Mouse (Mus musculus) erythroblast, embryonic 14.5 days (primary cell): ENCODE measurements around the gene Cadps. TPM values are rescaled to one million over a fixed set of nuclear protein-coding genes. Genes with fewer than 3 reads are reported as not detected.

Experiments
- H3K27me3 ChIP-seq: 2 replicates; pipeline ENCODE4 v1.6.1; 2012; ENCODE audit warnings: inconsistent platforms; ENCODE audit not compliant: control insufficient read depth
- H3K36me3 ChIP-seq: 2 replicates; pipeline ENCODE4 v1.6.1; 2012; ENCODE audit warnings: mild to moderate bottlenecking, inconsistent platforms; ENCODE audit not compliant: control insufficient read depth
- H3K4me1 ChIP-seq: 2 replicates; pipeline ENCODE4 v1.6.1; 2012; ENCODE audit warnings: inconsistent platforms; ENCODE audit not compliant: control insufficient read depth
- H3K4me3 ChIP-seq: replicated peaks from 2 replicates; pipeline ENCODE3; 2012; ENCODE audit warnings: moderate library complexity, mild to moderate bottlenecking, inconsistent platforms
- H3K9me3 ChIP-seq: 2 replicates; pipeline ENCODE4 v1.6.1; 2012; ENCODE audit warnings: low read length, inconsistent platforms, mixed read lengths; ENCODE audit not compliant: control insufficient read depth
- GATA1 ChIP-seq: IDR thresholded peaks from 2 replicates; pipeline ENCODE4 v1.6.1; 2012; ENCODE audit warnings: low read length, inconsistent platforms, mixed read lengths
- TAL1 ChIP-seq: IDR thresholded peaks from 3 replicates; pipeline ENCODE4 v1.6.1; 2012; ENCODE audit warnings: low read length, inconsistent platforms, mixed read lengths
- polyA plus RNA-seq: library from polyadenylated mRNA; stranded (reverse); fragments of >175 nt; gene quantifications from 2 replicates; pipeline ENCODE4 v1.2.3, GENCODE M21; 2012

The Cadps gene
- polyA plus RNA-seq, 1 experiment = not detected

DNA sequence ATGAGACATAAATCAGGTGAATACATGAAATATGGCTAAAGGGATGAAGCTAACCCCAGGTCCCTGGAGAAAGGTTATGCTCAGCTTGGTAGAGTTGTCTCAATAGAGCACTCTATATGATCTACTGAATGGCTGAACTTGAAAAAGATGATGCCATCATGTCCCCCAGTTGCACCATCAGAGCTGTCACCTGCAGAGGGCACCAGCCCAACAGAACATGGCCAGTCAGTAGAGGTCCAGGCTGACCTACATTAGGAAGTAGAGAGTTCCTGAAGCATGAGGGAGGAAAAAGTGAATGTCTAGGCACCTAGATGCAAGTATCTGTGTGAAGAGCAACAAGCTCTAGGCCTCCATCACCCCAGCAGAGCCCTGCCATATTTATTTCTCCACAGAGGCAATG lies 273.6 kb downstream of the Cadps start:
- no peaks in the 10 kb centered on the region for H3K36me3 ChIP-seq
- H3K27me3 ChIP-seq = no peaks in the 10 kb centered on the region
- TF ChIP-seq TAL1 (no peak), GATA1 (no peak)
- no peaks in the 10 kb centered on the region for H3K9me3 ChIP-seq
- H3K4me3 ChIP-seq = no peak overlapping the region
- H3K4me1 ChIP-seq = no peaks in the 10 kb centered on the region

DNA sequence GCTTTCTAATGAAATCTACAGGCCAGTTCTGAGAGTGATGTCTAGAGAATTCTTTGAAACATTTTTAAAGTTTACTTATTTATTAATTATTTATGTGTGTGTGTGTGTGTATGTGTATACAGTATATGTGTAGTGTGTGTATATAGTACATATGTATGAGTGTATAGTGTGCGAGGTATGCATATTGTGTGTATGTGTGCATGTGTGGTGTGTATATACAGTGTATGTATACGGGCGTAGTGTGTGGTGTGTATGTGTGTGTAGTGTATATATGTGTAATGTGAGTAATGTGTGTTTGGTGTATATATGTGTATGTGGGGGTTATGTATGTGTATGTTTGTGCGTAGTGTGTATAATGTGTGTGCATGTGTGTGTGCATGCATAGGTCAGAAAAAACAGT lies 275.4 kb downstream of the Cadps start:
- H3K4me1 ChIP-seq = no peaks in the 10 kb centered on the region
- no peaks in the 10 kb centered on the region for H3K27me3 ChIP-seq
- H3K4me3 ChIP-seq = no peak overlapping the region
- no peaks in the 10 kb centered on the region for H3K9me3 ChIP-seq
- H3K36me3 ChIP-seq = no peaks in the 10 kb centered on the region
- TF ChIP-seq GATA1 (no peak), TAL1 (no peak)

DNA sequence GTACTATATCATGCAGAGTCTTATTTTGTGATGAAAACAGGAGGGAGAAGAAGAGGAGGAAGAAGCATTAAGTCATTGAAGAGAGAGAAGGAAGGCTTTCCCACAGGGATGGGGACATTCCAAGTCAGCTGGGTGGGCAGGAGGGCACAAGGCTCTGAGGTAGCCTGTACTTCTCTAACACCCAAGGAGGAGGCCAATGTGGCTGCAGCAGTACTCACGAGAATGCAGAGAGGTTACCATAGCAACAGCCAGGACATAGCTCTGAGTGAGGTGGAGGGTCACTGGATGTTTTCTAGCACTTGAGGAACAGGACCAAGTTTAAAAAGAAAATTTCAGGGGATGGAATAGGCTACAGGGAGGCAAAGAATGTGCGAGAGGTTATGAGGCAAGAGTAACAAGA lies 281.1 kb downstream of the Cadps start:
- H3K36me3 ChIP-seq = no peaks in the 10 kb centered on the region
- no peak overlapping the region for H3K4me3 ChIP-seq
- TF ChIP-seq GATA1 = no peak
- H3K9me3 ChIP-seq = no peaks in the 10 kb centered on the region
- no peaks in the 10 kb centered on the region for H3K27me3 ChIP-seq
- H3K4me1 ChIP-seq = no peaks in the 10 kb centered on the region

DNA sequence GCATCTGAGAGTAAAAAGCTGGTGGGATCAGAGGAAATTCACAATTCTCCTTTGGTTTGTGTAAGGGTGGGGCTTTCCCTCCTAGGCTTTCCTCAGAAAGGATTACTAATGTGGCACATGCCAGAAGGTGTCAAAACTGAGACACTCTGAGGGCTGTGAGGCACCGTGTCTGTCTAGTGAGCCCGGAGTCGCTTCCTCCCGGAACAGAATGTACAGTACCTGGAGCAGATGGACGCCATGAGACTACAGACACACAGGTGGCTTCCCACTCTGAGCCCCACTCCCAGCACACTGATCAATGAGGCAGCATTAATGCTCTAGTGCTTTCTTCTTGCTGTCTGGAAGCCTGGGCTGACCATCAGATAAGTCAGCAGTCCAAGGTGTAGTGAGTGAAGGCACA lies 283.8 kb downstream of the Cadps start:
- no peaks in the 10 kb centered on the region for H3K4me1 ChIP-seq
- TF ChIP-seq GATA1 = no peak
- TF ChIP-seq TAL1 = no peak

DNA sequence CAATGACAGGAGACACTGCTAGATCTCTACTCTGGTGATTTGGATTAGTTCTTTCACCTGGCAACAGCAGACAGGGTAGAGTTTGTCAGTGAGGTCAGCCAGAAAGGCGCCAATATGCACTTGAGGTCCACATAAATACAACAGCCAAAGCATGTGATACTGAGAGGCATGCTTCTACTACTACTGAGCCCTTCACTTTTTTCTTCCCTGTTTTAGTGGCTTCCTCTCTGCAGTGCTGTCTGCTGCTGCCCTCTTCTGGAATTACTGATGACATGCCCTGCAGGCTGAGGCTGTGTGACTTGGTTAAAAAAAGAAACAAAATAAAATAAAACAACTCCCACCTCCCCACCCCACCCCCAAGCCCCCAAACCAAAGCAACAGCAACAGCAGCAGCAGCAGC lies 291.8 kb downstream of the Cadps start:
- H3K36me3 ChIP-seq = no peaks in the 10 kb centered on the region
- H3K27me3 ChIP-seq = no peaks in the 10 kb centered on the region
- H3K9me3 ChIP-seq = no peaks in the 10 kb centered on the region
- TF ChIP-seq GATA1 (no peak), TAL1 (no peak)
- H3K4me1 ChIP-seq = no peaks in the 10 kb centered on the region
- H3K4me3 ChIP-seq = no peak overlapping the region

More for the DNA sequence above, 283.8 kb downstream of the Cadps start:
- Histone ChIP-seq H3K36me3 (no peaks in the 10 kb centered on the region), H3K9me3 (no peaks in the 10 kb centered on the region), H3K27me3 (no peaks in the 10 kb centered on the region), H3K4me3 (no peak overlapping the region)

DNA sequence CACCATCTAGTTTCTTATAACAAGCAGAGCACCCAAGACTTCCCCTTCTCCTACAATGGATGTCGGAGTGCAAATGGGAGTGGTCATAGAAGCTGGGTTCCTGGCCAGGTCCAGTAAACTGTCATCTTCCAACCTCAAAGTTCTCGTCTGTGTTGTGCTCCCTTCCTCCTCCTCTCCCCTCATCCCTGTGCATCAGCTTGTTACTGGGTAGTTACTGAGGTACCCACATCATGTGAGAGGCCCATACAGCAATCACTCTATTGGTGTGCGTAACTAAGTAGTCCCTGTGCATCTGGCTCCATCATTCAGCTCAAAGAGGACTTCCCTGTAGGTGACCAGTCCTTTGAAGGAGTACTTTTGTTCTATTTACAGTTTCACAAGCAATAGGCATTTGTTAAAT lies 292.3 kb downstream of the Cadps start:
- Histone ChIP-seq H3K27me3 (no peaks in the 10 kb centered on the region), H3K4me1 (no peaks in the 10 kb centered on the region), H3K36me3 (no peaks in the 10 kb centered on the region), H3K9me3 (no peaks in the 10 kb centered on the region), H3K4me3 (no peak overlapping the region)
- TF ChIP-seq TAL1 (no peak), GATA1 (no peak)

DNA sequence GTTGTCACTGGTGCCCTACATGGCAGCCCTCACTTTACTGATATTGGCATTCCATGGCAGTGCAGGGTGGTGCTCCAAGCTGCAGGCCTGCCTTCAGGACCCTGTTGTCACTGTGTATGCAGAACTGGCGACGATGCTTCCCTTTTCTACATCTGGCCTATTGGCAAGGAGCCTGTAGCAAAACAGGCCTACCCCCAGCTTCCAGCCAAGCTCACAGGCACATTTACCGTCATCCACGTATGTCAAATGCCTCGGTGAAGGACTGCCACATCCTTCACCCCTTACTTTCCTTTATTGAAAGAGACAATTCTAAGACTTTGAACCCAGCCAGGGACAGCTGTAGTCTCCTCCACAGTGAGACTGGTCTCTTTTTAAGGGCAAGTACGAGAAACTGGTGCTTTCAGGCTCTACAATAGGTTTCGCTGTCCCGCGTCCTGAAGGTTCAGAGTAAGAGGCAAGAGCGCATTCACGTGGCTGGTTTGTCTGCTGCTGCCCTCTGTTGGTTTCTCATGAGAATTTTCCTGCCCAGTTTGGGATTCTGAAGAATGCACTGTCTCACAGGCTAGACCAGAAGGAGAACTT lies 292.8 kb downstream of the Cadps start:
- TF ChIP-seq TAL1 (no peak), GATA1 (no peak)
- Histone ChIP-seq H3K9me3 (no peaks in the 10 kb centered on the region), H3K4me1 (no peaks in the 10 kb centered on the region), H3K4me3 (no peak overlapping the region), H3K27me3 (no peaks in the 10 kb centered on the region), H3K36me3 (no peaks in the 10 kb centered on the region)

DNA sequence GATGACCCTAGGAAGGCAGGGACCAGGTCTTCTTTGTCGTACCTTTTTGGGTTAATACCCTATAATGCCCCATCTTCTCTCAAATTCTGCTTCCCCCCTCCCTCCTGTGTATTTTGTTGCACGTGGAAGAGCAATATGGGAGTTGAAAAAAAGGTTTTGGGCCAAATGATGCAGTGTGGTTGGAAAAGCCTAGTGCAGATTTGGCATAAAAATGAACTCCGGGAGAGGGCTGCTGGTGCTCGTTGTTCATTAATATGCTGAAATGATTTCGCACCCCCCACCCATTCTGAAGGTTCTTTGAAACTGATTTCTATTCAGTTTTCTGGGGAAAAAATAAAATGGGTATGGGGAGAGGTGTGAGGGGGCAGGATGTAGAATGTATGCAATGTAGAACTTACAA lies 295.6 kb downstream of the Cadps start:
- no peaks in the 10 kb centered on the region for H3K9me3 ChIP-seq
- H3K4me1 ChIP-seq = no peaks in the 10 kb centered on the region
- no peaks in the 10 kb centered on the region for H3K36me3 ChIP-seq
- no peak for TF ChIP-seq TAL1
- no peak for TF ChIP-seq GATA1
- H3K4me3 ChIP-seq = no peak overlapping the region
- H3K27me3 ChIP-seq = no peaks in the 10 kb centered on the region

DNA sequence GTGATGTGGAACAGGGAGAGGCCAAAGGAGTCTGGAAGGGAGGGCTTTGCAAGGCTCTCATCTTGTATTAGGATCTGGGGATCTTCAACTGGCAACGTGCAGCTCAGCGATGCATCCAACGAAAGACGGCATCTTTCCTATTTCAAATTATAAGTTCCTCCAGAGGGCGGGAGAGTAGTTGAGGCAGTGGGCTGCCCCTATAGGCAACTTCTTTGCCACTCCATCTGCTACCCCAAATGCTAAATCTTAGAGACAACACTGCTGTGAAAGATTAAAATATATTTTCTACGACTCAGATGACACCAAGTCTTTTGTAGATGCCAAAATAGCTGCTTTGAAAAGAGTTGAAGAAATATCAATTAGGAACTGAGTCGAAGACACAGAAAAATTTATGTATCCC lies 315.9 kb downstream of the Cadps start:
- no peak overlapping the region for H3K4me3 ChIP-seq
- no peaks in the 10 kb centered on the region for H3K27me3 ChIP-seq
- H3K9me3 ChIP-seq = no peaks in the 10 kb centered on the region
- no peaks in the 10 kb centered on the region for H3K4me1 ChIP-seq
- H3K36me3 ChIP-seq = no peaks in the 10 kb centered on the region
- TF ChIP-seq GATA1 (no peak), TAL1 (no peak)
